Comparison of ENCODE assay signal across 9 mouse cellular contexts in the genomic region with DNA sequence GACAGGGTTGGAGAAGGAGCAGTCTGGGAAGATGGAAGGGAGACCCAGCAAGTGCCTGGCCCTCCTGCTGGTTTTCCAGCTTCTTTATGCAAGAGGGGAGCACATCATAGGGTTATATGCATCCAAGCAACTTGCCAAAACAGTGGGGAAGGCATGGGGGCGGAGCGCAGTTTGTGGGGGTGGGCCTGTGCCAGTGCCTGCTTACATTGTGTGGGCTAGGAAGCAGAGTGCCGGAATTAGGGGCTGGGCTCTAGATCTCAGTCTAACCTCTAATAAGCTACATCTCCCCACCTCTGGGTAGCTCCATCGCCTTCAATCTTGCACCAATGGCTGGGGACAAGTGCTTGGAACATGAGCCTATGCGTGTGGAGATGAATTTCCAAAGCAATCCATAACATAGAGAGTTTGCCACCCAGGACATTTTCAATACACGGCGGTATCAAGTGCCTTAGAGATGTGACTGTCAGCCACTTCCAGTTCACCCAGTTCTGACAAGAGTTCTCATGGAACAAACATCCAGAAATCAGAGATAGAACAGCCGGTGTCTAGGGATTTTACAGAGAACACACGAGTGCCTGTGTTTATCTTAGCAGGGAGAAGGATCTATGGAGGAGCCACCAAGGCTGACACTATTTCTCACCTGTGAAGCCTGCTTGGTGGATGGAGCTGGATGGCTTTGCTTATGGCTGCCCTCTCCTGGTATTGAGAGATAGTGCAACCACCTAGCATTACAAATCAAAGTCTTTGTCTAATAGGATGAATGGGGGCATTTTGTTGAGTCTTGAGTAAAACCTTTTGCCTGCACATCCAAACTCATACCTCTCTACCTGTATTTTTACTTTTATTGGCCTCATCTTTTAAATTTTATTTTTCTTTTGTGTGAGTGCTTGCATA. TPM values are rescaled to one million over a fixed set of nuclear protein-coding genes. Genes with fewer than 3 reads are reported as not detected.
DNase-seq lines count a peak whose midpoint lies in the region; ATAC-seq lines count a peak whose summit lies in the region.
"Had no signal": no experiment of that assay in that cellular context is flagged by ENCODE, and none has a peak within 500 bp of the region (broad histone marks: within the 10 kb centered on the region; RNA-seq: fewer than 3 reads in every experiment).

No protein-coding gene starts in this region.

- peak; percentile 8; the same call in 1 of the 2 replicates for ATAC-seq in hindbrain, embryonic 11.5 days (ENCODE audit: low FRiP score)
- ATAC-seq in hindbrain, embryonic 14.5 days (ENCODE audit: low FRiP score), result peak; percentile 9; the same call in 1 of the 2 replicates

- peaks cover 81% of the 10 kb centered on the region for H3K9me3 ChIP-seq in hindbrain, embryonic 11.5 days (ENCODE audit: control insufficient read depth, low read length)
- H3K9me3 ChIP-seq in hindbrain, embryonic 10.5 days, result peaks cover 96% of the 10 kb centered on the region
- peaks cover 95% of the 10 kb centered on the region for H3K9me3 ChIP-seq in hindbrain, embryonic 14.5 days (ENCODE audit: control insufficient read depth, low read length)

- H3K4me1 ChIP-seq in hindbrain, embryonic 11.5 days (replicated peaks; ENCODE audit: control insufficient read depth, insufficient read depth, low read length), result no peaks in the 10 kb centered on the region
- H3K4me1 ChIP-seq in hindbrain, embryonic 10.5 days (replicated peaks), result no peaks in the 10 kb centered on the region
- no peaks in the 10 kb centered on the region for H3K4me1 ChIP-seq in hindbrain, embryonic 14.5 days (replicated peaks; ENCODE audit: control insufficient read depth, insufficient read depth, low read length)
- H3K4me1 ChIP-seq: limb, embryonic 12.5 days had no signal

- H3K36me3 ChIP-seq in hindbrain, embryonic 11.5 days (ENCODE audit: control insufficient read depth, insufficient read depth, low read length), result no peaks in the 10 kb centered on the region
- no peaks in the 10 kb centered on the region for H3K36me3 ChIP-seq in hindbrain, embryonic 10.5 days
- H3K36me3 ChIP-seq in hindbrain, embryonic 14.5 days (replicated peaks; ENCODE audit: control insufficient read depth, insufficient read depth), result no peaks in the 10 kb centered on the region
- H3K36me3 ChIP-seq: limb, embryonic 12.5 days had no signal

- 70% methylated on average over 9 of the region's 9 CpGs for WGBS in hindbrain, embryonic 11.5 days
- WGBS in hindbrain, embryonic 10.5 days, result 69% methylated on average over 9 of the region's 9 CpGs
- WGBS in hindbrain, embryonic 14.5 days, result 71% methylated on average over 9 of the region's 9 CpGs

- no peak overlapping the region for H3K4me2 ChIP-seq in hindbrain, embryonic 11.5 days (replicated peaks; ENCODE audit: low read depth, low read length)
- H3K4me2 ChIP-seq in hindbrain, embryonic 14.5 days (replicated peaks), result no peak overlapping the region
- H3K4me2 ChIP-seq: limb, embryonic 12.5 days had no signal

- H3K9ac ChIP-seq in hindbrain, embryonic 11.5 days (ENCODE audit: low read depth, low read length), result no peak overlapping the region
- H3K9ac ChIP-seq in hindbrain, embryonic 14.5 days, result no peak overlapping the region
- H3K9ac ChIP-seq: limb, embryonic 12.5 days had no signal

- no peaks in the 10 kb centered on the region for H3K27me3 ChIP-seq in hindbrain, embryonic 11.5 days (ENCODE audit: control insufficient read depth, insufficient read depth, low read length)
- no peaks in the 10 kb centered on the region for H3K27me3 ChIP-seq in hindbrain, embryonic 10.5 days (ENCODE audit: insufficient read depth, poor library complexity, severe bottlenecking)
- H3K27me3 ChIP-seq in hindbrain, embryonic 14.5 days (ENCODE audit: control insufficient read depth, insufficient read depth, low read length), result no peaks in the 10 kb centered on the region
- H3K27me3 ChIP-seq: limb, embryonic 12.5 days had no signal

- H3K27ac ChIP-seq in hindbrain, embryonic 11.5 days (ENCODE audit: low read depth, low read length), result no peak overlapping the region
- H3K27ac ChIP-seq in hindbrain, embryonic 10.5 days, result no peak overlapping the region
- H3K27ac ChIP-seq in hindbrain, embryonic 14.5 days, result no peak overlapping the region
- H3K27ac ChIP-seq: limb, embryonic 12.5 days had no signal

- no peak overlapping the region for H3K4me3 ChIP-seq in hindbrain, embryonic 11.5 days (ENCODE audit: low read depth, low read length)
- H3K4me3 ChIP-seq in hindbrain, embryonic 10.5 days, result no peak overlapping the region
- no peak overlapping the region for H3K4me3 ChIP-seq in hindbrain, embryonic 14.5 days (replicated peaks; ENCODE audit: low read length)
- H3K4me3 ChIP-seq: limb, embryonic 12.5 days had no signal

- DNase-seq in hindbrain, embryonic 11.5 days (ENCODE audit: low spot score), result peak; percentile 23
- no peak for DNase-seq in hindbrain, embryonic 10.5 days (ENCODE audit: low spot score)
- peak; percentile 57 for DNase-seq in NIH3T3 (ENCODE audit: low read depth)
- DNase-seq in hindbrain, embryonic 14.5 days (ENCODE audit: low spot score), result peak; percentile 25
- DNase-seq in neural tube, embryonic 10.5 days (ENCODE audit: extremely low spot score, low spot score), result peak; percentile 19
- no peak for DNase-seq in natural killer cell, adult 2 months (ENCODE audit: low spot score in 2 of 2)
- no peak for DNase-seq in layer of hippocampus, postnatal 36 days
- no peak for DNase-seq in gastrocnemius, postnatal 10 days

RNA-seq across cellular contexts. Expression of gene Trpm8, which starts 23.9 kb away (rescaled TPM):
- polyA plus RNA-seq in hindbrain, embryonic 11.5 days (2014; fragmentation: Nextera tagmentation; extraction: Ambion mirVana), result not detected in 2 replicates
- polyA plus RNA-seq in hindbrain, embryonic 10.5 days (2016; fragmentation: Nextera tagmentation; extraction: Ambion mirVana), result not detected in 2 replicates
- polyA plus RNA-seq in hindbrain, embryonic 14.5 days (2014; fragmentation: Nextera tagmentation; extraction: Ambion mirVana), result 0.10 and 0.17 TPM in 2 replicates
- total RNA-seq in layer of hippocampus, postnatal 36 days (2021), result under 1 TPM in 1 of 2 experiments, not detected in 1; 0.15 TPM
- total RNA-seq in gastrocnemius, postnatal 10 days (2021), result not detected
- polyA plus RNA-seq: limb, embryonic 12.5 days had no signal

RNA-seq across cellular contexts. Expression of gene Hjurp, which starts 23.9 kb away (rescaled TPM):
- polyA plus RNA-seq in hindbrain, embryonic 11.5 days (2014; fragmentation: Nextera tagmentation; extraction: Ambion mirVana), result 126 and 136 TPM in 2 replicates
- polyA plus RNA-seq in hindbrain, embryonic 10.5 days (2016; fragmentation: Nextera tagmentation; extraction: Ambion mirVana), result 169 and 205 TPM in 2 replicates
- polyA plus RNA-seq in hindbrain, embryonic 14.5 days (2014; fragmentation: Nextera tagmentation; extraction: Ambion mirVana), result 64.1 and 64.5 TPM in 2 replicates
- 10 to 100 TPM; 30.7 to 36.6 TPM for total RNA-seq in layer of hippocampus, postnatal 36 days (2021)
- total RNA-seq in gastrocnemius, postnatal 10 days (2021), result 10 to 100 TPM; 29.0 to 47.9 TPM

Comparison
In these comparisons a context has a peak if more than half of its experiments do, and no peak if none do; other contexts are left out.
1. DNase-seq: peak in hindbrain, embryonic 11.5 days (single experiment), NIH3T3 (single experiment), hindbrain, embryonic 14.5 days (single experiment) and neural tube, embryonic 10.5 days (single experiment); none in hindbrain, embryonic 10.5 days (single experiment), natural killer cell, adult 2 months (0 of 2), layer of hippocampus, postnatal 36 days (0 of 2) and gastrocnemius, postnatal 10 days (single experiment).